Mouse (Mus musculus) intestine, embryonic 15.5 days (tissue): ENCODE measurements around the gene Tmem110. TPM values are rescaled to one million over a fixed set of nuclear protein-coding genes. Genes with fewer than 3 reads are reported as not detected.

Source experiments
- ATAC-seq: fragments of 200-750 bp; cut with Nextera tagmentation; 2 replicates; pipeline ENCODE4 v1.8.0; 2017; ENCODE audit warnings: moderate TSS enrichment, moderate library complexity
- H3K27ac ChIP-seq: fragments of 300-500 bp; sonication (generic); 2 replicates; pipeline ENCODE4 v1.5.1; 2015; ENCODE audit warnings: mild to moderate bottlenecking, inconsistent platforms
- H3K27me3 ChIP-seq: fragments of 300-500 bp; sonication (generic); replicated peaks from 2 replicates; pipeline ENCODE4 v1.6.1; 2015; ENCODE audit warnings: inconsistent platforms
- H3K36me3 ChIP-seq: fragments of 300-500 bp; sonication (generic); 2 replicates; pipeline ENCODE4 v1.6.1; 2015; ENCODE audit warnings: inconsistent platforms
- H3K4me1 ChIP-seq: fragments of 300-500 bp; sonication (generic); replicated peaks from 2 replicates; pipeline ENCODE4 v1.6.1; 2015; ENCODE audit warnings: inconsistent platforms
- H3K4me2 ChIP-seq: fragments of 300-500 bp; sonication (generic); replicated peaks from 2 replicates; pipeline ENCODE4 v1.6.1; 2015; ENCODE audit warnings: mild to moderate bottlenecking, inconsistent platforms
- H3K4me3 ChIP-seq: fragments of 300-500 bp; sonication (generic); replicated peaks from 2 replicates; pipeline ENCODE4 v1.5.1; 2015; ENCODE audit warnings: inconsistent platforms
- H3K9ac ChIP-seq: fragments of 300-500 bp; sonication (generic); 2 replicates; pipeline ENCODE4 v1.6.1; 2015; ENCODE audit warnings: inconsistent platforms
- H3K9me3 ChIP-seq: fragments of 300-500 bp; sonication (generic); 2 replicates; pipeline ENCODE4 v1.6.1; 2016; ENCODE audit warnings: inconsistent platforms
- WGBS: fragments of 180-500 bp; shearing (Covaris S2); methylation state at CpG from one replicate; pipeline ENCODE4 v1.1.7; 2015; 5-methylcytosine and 5-hydroxymethylcytosine counted together
- polyA plus RNA-seq: library from polyadenylated mRNA; unstranded; fragments of >200 nt; fragmentation: Nextera tagmentation; extraction: Ambion mirVana; gene quantifications from 2 replicates; pipeline ENCODE4 v1.2.1, GENCODE M21; 2015

The Tmem110 gene
- polyA plus RNA-seq, 1 experiment from 2014 or later: 22.0 TPM

DNA sequence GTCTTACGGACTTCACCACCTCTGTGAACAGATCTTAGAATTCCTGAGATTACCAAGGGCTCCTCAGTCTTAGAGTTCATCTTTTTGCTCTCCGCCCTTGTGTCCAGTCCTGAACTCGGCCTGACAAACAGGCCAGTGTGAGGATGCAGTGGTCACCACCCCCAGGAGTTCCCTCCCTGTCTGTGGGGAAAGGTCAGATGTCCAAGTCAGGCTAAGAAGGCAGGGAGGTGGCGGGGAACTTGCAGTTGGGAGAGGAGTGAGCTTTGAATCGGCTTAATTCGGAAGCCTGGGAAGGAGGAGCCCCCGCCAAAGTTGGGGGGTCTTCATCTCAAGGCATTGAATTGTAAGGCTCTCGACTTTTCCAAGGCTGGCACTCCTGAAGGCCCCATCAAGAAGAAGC is 54.9 kb downstream of the Tmem110 start:
- no peak for ATAC-seq
- no peaks in the 10 kb centered on the region for H3K9me3 ChIP-seq
- H3K36me3 ChIP-seq: no peaks in the 10 kb centered on the region
- H3K4me2 ChIP-seq: peak overlapping the region; percentile 30; the same call in 1 of the 2 replicates
- no peak overlapping the region for H3K27ac ChIP-seq
- H3K4me3 ChIP-seq: no peak overlapping the region
- H3K4me1 ChIP-seq: peaks cover 15% of the 10 kb centered on the region
- no peaks in the 10 kb centered on the region for H3K27me3 ChIP-seq
- H3K9ac ChIP-seq: no peak overlapping the region
- 72% methylated on average over 8 of the region's 8 CpGs for WGBS

DNA sequence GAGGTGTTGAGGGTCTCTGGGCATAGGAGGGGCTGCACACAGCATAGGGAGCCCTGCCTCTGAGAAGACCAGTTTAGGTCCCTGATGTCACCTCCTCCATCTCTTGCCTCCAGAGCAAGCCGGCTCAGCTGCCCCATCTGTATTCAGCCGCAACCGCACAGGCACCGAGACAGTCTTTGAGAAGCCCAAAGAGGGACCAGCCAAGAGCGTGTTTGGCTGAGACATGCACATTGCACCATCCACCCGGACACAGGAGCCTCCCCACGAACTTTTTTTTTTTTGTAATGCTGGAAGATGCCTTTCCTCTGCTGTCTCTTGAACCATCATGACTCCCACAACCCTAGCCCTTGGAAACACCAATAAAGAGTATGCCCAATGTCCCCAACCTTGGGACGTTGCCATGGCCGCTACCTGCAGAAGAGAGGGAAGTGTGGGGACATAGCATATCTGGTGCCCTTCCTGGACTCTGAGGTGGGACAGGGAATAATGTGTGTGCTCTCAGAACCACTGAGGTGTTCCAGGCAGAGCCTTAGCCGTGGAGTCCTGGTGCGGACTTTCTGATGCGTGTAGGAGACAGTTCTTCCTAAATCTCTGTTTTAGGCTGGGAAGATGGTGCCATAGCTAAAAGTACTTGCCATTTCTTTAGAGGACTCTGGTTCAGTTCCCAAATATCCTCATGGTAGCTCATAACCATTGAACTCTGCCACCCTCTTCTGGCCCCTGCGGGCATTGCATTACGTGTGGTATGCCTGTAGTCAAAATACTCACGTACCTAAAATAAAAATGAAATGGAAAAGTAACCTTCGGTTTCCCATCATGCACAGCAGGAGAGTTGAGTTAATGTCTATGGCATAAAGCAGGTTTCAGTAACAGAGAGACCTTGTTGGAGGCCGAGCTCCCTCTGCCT is 55.7 kb downstream of the Tmem110 start:
- H3K9me3 ChIP-seq: no peaks in the 10 kb centered on the region
- WGBS: 84% methylated on average over 17 of the region's 17 CpGs
- H3K27me3 ChIP-seq: no peaks in the 10 kb centered on the region
- no peak overlapping the region for H3K4me2 ChIP-seq
- no peak overlapping the region for H3K27ac ChIP-seq
- no peaks in the 10 kb centered on the region for H3K36me3 ChIP-seq
- no peak for ATAC-seq
- H3K4me1 ChIP-seq: peaks cover 14% of the 10 kb centered on the region
- no peak overlapping the region for H3K4me3 ChIP-seq
- no peak overlapping the region for H3K9ac ChIP-seq

DNA sequence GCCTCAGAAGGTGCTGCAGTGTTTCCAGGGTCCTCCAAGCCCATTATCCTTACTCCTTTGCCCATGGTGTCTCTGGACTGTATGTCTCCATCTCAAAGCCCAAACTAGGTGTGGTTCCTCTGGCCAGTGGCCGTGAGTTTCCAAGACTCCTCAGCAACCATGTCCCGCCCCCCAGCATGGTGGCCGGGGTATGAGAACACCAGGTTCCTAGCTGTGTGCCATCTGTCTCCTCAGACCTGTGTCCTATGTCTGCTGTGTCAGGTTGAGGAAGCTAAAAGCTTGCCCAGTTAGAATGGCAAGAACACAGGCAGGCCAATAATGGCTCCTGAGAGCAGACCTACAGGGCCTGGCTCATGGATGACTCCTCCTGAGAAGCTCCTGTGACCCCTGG is 56.3 kb downstream of the Tmem110 start:
- 94% methylated on average over 3 of the region's 3 CpGs for WGBS
- no peak overlapping the region for H3K4me3 ChIP-seq

DNA sequence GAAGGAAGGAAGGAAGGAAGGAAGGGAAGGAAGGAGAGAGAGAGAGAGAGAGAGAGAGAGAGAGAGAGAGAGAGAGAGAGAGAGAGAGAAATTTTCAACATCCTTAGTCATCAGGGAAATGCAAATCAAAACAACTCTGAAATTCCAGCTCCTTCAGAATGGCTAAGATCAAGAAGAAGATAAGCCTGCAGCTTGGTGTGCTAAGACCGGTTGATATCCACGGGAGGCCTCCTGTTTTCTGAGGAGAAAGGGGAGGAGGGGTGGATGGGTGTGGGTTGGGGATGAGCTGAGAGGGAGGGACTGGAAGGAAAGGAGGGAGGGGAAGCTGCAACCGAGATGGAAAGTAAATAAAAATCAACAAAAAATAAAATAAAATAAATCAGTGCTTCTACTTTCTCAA is 59.9 kb downstream of the Tmem110 start:
- 14% methylated on average over 3 of the region's 3 CpGs for WGBS
- Histone ChIP-seq H3K36me3 (no peaks in the 10 kb centered on the region), H3K4me2 (no peak overlapping the region), H3K4me1 (peaks cover 6% of the 10 kb centered on the region), H3K4me3 (no peak overlapping the region), H3K9me3 (no peaks in the 10 kb centered on the region), H3K27ac (no peak overlapping the region), H3K9ac (no peak overlapping the region), H3K27me3 (no peaks in the 10 kb centered on the region)
- no peak for ATAC-seq

More for the DNA sequence above, 56.3 kb downstream of the Tmem110 start:
- no peaks in the 10 kb centered on the region for H3K27me3 ChIP-seq
- no peaks in the 10 kb centered on the region for H3K9me3 ChIP-seq
- H3K4me2 ChIP-seq: no peak overlapping the region
- no peak overlapping the region for H3K27ac ChIP-seq
- H3K36me3 ChIP-seq: no peaks in the 10 kb centered on the region
- no peak overlapping the region for H3K9ac ChIP-seq
- no peak for ATAC-seq
- peaks cover 14% of the 10 kb centered on the region for H3K4me1 ChIP-seq

DNA sequence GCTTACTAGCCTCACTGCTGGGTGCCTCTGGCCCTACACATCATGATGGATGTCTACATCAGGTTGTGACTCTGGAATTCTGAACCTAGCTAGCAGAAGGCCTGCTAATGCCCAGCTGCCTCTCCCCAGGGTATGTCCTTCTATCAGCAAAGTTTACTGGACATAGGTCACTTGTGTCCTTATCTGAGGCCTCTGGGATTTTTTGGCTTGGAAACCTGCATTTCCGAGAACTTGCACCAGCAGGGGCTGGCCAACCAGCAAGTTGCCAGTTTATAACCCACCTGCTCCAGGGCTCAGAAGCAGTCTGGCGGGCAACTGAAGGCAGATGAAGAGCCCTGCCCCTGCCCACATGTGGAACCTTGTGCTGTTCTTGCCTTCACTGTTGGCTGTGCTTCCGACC is 60.8 kb downstream of the Tmem110 start, which contains the start of gene Itih4:
TSS of gene Itih4 (plus strand) at position 273 of the 400 bp plus-strand sequence.
- H3K9ac ChIP-seq: no peak within 1 kb of the TSS
- H3K4me3 ChIP-seq: no peak within 1 kb of the TSS
- H3K4me2 ChIP-seq: no peak within 1 kb of the TSS
- no peaks in the 10 kb centered on the region for H3K27me3 ChIP-seq
- no peak within 1 kb of the TSS for H3K27ac ChIP-seq
- 81% methylated on average over 3 of the region's 3 CpGs for WGBS
- peaks cover 6% of the 10 kb centered on the region for H3K4me1 ChIP-seq
- no peak for ATAC-seq
- no peaks in the 10 kb centered on the region for H3K9me3 ChIP-seq
- no peaks in the 10 kb centered on the region for H3K36me3 ChIP-seq

DNA sequence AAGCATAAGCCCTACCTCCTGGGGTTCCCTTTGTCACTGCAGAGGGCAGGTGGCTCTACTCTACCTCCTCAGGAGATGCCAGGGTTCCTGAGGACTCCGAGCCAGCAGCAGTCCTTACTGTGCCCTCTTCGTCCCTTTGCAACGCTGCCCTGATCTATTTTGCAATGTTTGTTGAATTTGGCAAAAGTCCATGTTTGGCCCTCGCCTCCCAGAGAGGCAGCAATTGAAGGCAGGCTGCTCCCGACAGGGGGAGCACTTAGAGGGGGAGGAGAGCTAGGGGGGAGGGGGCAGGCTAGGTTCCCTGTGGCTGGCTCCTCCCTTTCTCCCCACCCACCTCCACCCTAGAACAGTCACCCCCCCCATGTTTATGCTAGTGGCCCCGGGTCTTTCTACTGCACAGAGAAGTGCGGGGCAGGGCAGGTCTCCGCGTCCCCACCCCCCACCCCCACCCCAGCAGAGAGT is 62.9 kb downstream of the Tmem110 start:
- WGBS: 5% methylated on average over 9 of the region's 9 CpGs
- Histone ChIP-seq H3K36me3 (no peaks in the 10 kb centered on the region), H3K27me3 (no peaks in the 10 kb centered on the region), H3K9ac (no peak overlapping the region), H3K4me3 (no peak overlapping the region), H3K9me3 (no peaks in the 10 kb centered on the region), H3K4me1 (peaks cover 6% of the 10 kb centered on the region), H3K27ac (no peak overlapping the region), H3K4me2 (peak overlapping the region; percentile 40)
- ATAC-seq: peak; percentile 73

DNA sequence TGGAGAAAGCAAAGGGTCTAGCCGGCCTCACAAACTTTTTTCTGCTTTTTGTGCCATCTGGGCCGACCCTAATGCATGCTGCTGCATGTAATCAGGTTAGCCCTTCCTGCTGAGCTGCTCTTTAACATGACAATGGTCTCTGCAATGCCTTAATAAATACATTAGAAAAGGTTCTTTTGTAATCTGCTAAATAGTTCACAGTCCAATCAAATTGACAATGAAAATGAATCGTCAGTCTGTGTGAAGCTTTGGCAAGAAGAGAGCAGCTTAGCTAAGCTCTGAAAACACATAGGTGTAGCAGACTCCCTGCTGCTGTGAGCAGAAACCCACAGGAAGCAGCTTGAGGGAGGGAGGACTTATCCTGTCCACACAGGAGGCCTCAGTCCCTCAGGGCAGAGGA is 74.6 kb downstream of the Tmem110 start:
- H3K9me3 ChIP-seq: no peaks in the 10 kb centered on the region
- no peak overlapping the region for H3K9ac ChIP-seq
- ATAC-seq: no peak
- no peaks in the 10 kb centered on the region for H3K36me3 ChIP-seq
- H3K4me1 ChIP-seq: no peaks in the 10 kb centered on the region
- H3K27me3 ChIP-seq: no peaks in the 10 kb centered on the region
- H3K27ac ChIP-seq: no peak overlapping the region
- no peak overlapping the region for H3K4me2 ChIP-seq
- no peak overlapping the region for H3K4me3 ChIP-seq
- 74% methylated on average over 3 of the region's 3 CpGs for WGBS

DNA sequence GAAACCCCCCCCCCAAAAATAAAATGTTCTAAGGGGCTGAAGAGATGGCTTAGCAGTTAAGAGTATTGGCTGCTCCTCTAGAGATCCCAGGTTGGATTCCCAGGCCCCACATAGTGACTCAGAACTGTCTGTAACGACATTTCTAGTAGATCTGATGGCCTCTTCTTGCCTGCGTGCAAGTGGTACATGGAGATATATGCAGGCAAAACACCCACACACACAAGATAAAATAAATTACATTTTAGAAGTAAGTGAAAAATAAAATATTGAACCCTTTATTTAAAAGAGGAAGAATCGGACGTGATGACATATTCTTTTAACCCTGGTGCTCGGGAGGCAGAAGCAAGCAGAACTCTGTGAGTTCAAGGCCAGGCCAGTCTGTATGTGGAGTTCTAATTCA is 77.2 kb downstream of the Tmem110 start:
- no peaks in the 10 kb centered on the region for H3K27me3 ChIP-seq
- ATAC-seq: no peak
- no peak overlapping the region for H3K9ac ChIP-seq
- H3K9me3 ChIP-seq: no peaks in the 10 kb centered on the region
- no peak overlapping the region for H3K4me3 ChIP-seq
- WGBS: 88% methylated on average over 5 of the region's 5 CpGs
- H3K4me1 ChIP-seq: no peaks in the 10 kb centered on the region
- H3K27ac ChIP-seq: no peak overlapping the region
- H3K4me2 ChIP-seq: no peak overlapping the region
- H3K36me3 ChIP-seq: no peaks in the 10 kb centered on the region

DNA sequence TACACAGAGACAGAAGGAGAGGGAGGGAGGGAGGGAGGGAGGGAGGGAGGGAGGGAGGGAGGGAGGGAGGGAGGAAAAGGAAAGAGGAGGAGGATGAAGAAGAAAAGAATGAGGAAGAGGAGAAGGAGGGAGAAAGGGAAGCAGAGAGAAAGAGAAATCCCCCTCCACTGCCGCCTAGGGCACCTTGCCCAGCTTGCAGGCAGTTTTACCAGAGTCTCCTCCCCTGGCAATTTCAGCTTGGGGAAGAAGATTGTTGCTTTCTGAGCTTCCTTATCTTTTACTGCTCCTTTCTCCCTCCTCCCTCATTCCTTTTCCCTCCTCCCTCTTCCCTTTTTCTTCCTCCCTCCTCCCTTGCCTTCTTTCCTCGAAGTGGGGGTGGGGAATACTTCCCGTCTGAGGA is 77.6 kb downstream of the Tmem110 start:
- 59% methylated on average over 3 of the region's 3 CpGs for WGBS
- no peaks in the 10 kb centered on the region for H3K4me1 ChIP-seq
- no peaks in the 10 kb centered on the region for H3K9me3 ChIP-seq
- H3K27me3 ChIP-seq: no peaks in the 10 kb centered on the region
- no peak for ATAC-seq
- H3K36me3 ChIP-seq: no peaks in the 10 kb centered on the region
- H3K27ac ChIP-seq: no peak overlapping the region
- no peak overlapping the region for H3K9ac ChIP-seq
- no peak overlapping the region for H3K4me2 ChIP-seq
- no peak overlapping the region for H3K4me3 ChIP-seq

DNA sequence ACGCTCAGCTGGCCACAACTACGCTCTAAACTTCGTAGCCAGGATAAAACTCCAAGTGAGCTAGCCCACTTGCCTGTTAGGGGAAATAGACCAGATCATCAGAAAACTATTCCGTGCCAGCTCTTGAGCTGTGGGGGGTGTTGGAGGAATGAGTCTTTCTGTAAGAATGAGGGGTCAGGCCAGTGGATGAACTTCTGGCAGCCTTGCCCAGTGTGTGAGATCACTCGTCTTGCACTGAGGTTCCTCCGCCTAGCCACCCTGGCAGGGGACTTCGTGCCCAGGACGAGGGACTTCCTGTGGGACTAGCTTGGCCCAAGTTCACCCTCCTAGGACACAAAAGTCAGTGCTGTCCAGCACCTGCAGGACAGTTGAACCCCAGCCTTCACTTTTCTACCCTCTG is 78.9 kb downstream of the Tmem110 start:
- ATAC-seq: no peak
- 78% methylated on average over 8 of the region's 8 CpGs for WGBS
- H3K27me3 ChIP-seq: no peaks in the 10 kb centered on the region
- H3K4me3 ChIP-seq: no peak overlapping the region
- no peak overlapping the region for H3K4me2 ChIP-seq
- no peak overlapping the region for H3K27ac ChIP-seq
- no peaks in the 10 kb centered on the region for H3K36me3 ChIP-seq
- H3K9me3 ChIP-seq: no peaks in the 10 kb centered on the region
- no peak overlapping the region for H3K9ac ChIP-seq
- H3K4me1 ChIP-seq: no peaks in the 10 kb centered on the region

DNA sequence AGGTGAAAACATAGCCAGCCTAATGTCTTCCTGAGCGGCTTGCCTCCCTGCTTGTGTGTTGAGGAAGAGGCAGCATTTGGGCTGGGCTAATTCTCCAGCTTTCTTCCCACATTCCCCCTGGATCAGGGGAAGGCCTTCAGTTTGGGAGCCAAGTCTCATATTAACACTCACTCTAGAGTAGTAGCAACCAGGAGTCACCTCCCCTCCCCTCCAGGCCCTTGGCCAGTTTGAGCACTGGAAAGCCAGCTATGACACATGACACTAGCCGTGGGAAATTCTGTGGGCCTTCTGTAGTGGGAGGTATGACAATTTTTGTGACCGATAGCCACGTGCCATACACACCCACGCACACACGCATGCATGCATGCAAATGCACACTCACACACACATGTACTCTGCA is 80.6 kb downstream of the Tmem110 start:
- H3K9me3 ChIP-seq: no peaks in the 10 kb centered on the region
- H3K9ac ChIP-seq: no peak overlapping the region
- no peak overlapping the region for H3K27ac ChIP-seq
- no peaks in the 10 kb centered on the region for H3K27me3 ChIP-seq
- WGBS: 90% methylated on average over 6 of the region's 6 CpGs
- H3K36me3 ChIP-seq: no peaks in the 10 kb centered on the region
- no peak overlapping the region for H3K4me2 ChIP-seq
- H3K4me1 ChIP-seq: no peaks in the 10 kb centered on the region
- ATAC-seq: no peak
- H3K4me3 ChIP-seq: no peak overlapping the region

DNA sequence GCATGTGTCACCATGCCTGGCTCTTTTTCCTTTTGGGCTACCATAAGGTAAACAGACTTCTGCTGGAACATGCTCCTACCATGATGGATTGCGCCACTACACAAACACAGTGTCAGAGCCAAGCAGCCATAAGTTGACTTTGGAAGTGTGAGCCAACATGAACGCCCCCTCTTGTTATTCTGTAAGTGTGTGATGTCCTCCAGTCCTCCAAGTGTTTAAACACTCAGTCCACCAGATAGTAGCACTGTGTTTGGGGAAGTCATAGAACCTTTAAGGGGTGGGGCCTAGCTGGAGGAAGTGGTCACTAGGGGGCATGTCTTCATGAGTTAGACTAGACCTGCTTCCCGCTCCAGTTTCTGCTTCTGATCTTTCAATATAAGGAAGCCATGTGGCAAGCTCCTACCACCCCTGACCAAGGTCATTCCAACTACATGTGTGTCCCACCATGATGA is 82.5 kb downstream of the Tmem110 start:
- WGBS: 49% methylated on average over 3 of the region's 3 CpGs
- Histone ChIP-seq H3K4me1 (no peaks in the 10 kb centered on the region), H3K4me2 (no peak overlapping the region), H3K9ac (no peak overlapping the region), H3K9me3 (no peaks in the 10 kb centered on the region), H3K4me3 (no peak overlapping the region), H3K27ac (no peak overlapping the region), H3K27me3 (no peaks in the 10 kb centered on the region), H3K36me3 (no peaks in the 10 kb centered on the region)
- ATAC-seq: peak; percentile 47; the same call in 1 of the 2 replicates

DNA sequence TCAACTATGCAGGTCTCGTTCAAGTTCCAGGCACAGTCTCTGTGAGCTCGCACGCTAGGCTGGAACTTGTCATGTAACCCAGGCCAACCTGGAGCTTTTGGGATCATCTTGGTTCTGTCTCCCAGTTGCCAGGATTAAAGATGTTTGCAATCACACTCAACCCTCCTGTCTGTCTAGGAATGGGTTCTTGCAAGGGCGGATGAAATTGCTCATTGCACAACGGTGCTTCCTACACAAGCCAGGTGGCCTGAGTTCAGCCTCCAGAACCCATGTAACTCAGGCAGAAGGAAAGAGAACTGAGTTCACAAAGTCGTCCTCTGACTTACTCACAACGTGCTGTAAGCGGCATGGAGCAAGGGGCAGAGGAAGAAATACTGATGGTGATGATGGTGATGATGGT is 85.8 kb downstream of the Tmem110 start:
- Histone ChIP-seq H3K9me3 (no peaks in the 10 kb centered on the region), H3K27ac (no peak overlapping the region), H3K36me3 (no peaks in the 10 kb centered on the region), H3K4me2 (no peak overlapping the region), H3K9ac (no peak overlapping the region), H3K4me3 (no peak overlapping the region), H3K4me1 (no peaks in the 10 kb centered on the region), H3K27me3 (no peaks in the 10 kb centered on the region)
- no peak for ATAC-seq
- 90% methylated on average over 8 of the region's 8 CpGs for WGBS
